Mouse (Mus musculus): ENCODE data around the gene Dync1h1. TPM values are rescaled to one million over a fixed set of nuclear protein-coding genes. Genes with fewer than 3 reads are reported as not detected.

The Dync1h1 gene
- 88.0 and 101 TPM in 2 replicates for polyA plus RNA-seq (2014; fragmentation: Nextera tagmentation; extraction: Ambion mirVana)

GRCm38 (mm10) chr12:110601241-110602218, at the start of gene Dync1h1:
Gene Dync1h1 (plus strand): TSS chr12:110601452.
- H3K27ac ChIP-seq (ENCODE audit: low read depth, low read length) = peak within 1 kb of the TSS; percentile 96
- peak within 1 kb of the TSS; percentile 64 for H3K4me2 ChIP-seq (ENCODE audit: low read depth)
- peak within 1 kb of the TSS; percentile 97 for H3K9ac ChIP-seq (ENCODE audit: low read length)
- DNase-seq (ENCODE audit: low spot score) = peak; percentile 96
- no peaks in the 10 kb centered on the region for H3K36me3 ChIP-seq (ENCODE audit: control insufficient read depth, insufficient read depth, low read length)
- H3K4me1 ChIP-seq (ENCODE audit: control insufficient read depth, insufficient read depth, low read length) = peaks cover 11% of the 10 kb centered on the region
- H3K4me3 ChIP-seq (ENCODE audit: low read depth, low read length) = peak within 1 kb of the TSS; percentile 98
- WGBS = under 1% methylated on average over 89 of the region's 105 CpGs
- peak; percentile 95 for ATAC-seq (ENCODE audit: insufficient read depth, low FRiP score, low TSS enrichment)
- H3K9me3 ChIP-seq (ENCODE audit: control insufficient read depth, low read length) = no peaks in the 10 kb centered on the region
- no peaks in the 10 kb centered on the region for H3K27me3 ChIP-seq (ENCODE audit: control insufficient read depth, insufficient read depth, low read length)

DNA sequence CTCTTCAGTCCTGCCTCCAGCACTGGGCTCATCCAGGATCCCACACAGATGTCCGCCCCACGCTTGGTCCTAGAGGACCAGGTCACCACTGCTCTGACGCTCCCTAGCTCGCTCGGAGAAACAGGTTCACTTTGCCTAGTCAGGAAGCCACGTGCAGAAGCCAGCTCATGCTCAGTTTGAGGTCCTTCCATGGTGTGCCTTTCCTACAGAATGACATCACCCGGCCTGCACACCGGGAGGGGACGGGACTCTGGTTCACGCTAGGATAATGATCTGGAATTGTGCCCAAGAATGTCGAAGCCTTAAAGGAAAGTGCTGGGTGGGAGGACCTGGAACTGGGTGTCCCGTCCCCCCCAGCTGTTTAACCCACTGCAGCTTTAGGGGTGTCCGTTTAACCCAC, 49.1 kb upstream of the Dync1h1 start:
- no peak for ATAC-seq (ENCODE audit: insufficient read depth, low FRiP score, low TSS enrichment)
- no peak overlapping the region for H3K4me2 ChIP-seq (ENCODE audit: low read depth)
- no peaks in the 10 kb centered on the region for H3K27me3 ChIP-seq (ENCODE audit: control insufficient read depth, insufficient read depth, low read length)
- no peak overlapping the region for H3K4me3 ChIP-seq (ENCODE audit: low read depth, low read length)
- no peaks in the 10 kb centered on the region for H3K4me1 ChIP-seq (ENCODE audit: control insufficient read depth, insufficient read depth, low read length)
- no peak overlapping the region for H3K27ac ChIP-seq (ENCODE audit: low read depth, low read length)
- peaks cover 34% of the 10 kb centered on the region for H3K36me3 ChIP-seq (ENCODE audit: control insufficient read depth, insufficient read depth, low read length)
- H3K9me3 ChIP-seq (ENCODE audit: control insufficient read depth, low read length) = no peaks in the 10 kb centered on the region
- DNase-seq (ENCODE audit: low spot score) = no peak
- H3K9ac ChIP-seq (ENCODE audit: low read length) = no peak overlapping the region
- WGBS = 91% methylated on average over 13 of the region's 13 CpGs

DNA sequence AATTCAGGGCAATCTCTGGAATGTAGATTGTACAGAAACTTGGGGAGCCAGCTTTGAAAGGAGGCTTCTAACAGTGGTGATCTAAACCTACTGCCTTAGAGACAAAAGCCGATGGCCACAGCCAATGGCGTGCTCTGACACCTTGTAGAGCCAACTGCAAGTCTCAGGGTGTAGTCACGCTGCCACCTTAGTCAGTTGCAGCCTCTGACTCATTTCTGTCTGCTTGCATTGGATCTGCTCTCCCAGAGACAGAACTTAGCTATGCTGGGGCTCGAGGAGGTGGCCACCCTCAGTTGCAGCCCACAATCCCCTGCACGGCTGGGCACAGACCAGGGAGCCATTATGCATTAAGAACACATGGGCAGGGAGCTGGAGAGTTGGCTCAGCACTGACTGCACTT, 47.9 kb upstream of the Dync1h1 start:
- 91% methylated on average over 5 of the region's 5 CpGs for WGBS
- H3K4me3 ChIP-seq (ENCODE audit: low read depth, low read length) = no peak overlapping the region
- H3K9me3 ChIP-seq (ENCODE audit: control insufficient read depth, low read length) = no peaks in the 10 kb centered on the region
- ATAC-seq (ENCODE audit: insufficient read depth, low FRiP score, low TSS enrichment) = no peak
- no peaks in the 10 kb centered on the region for H3K4me1 ChIP-seq (ENCODE audit: control insufficient read depth, insufficient read depth, low read length)
- peaks cover 31% of the 10 kb centered on the region for H3K36me3 ChIP-seq (ENCODE audit: control insufficient read depth, insufficient read depth, low read length)
- no peak overlapping the region for H3K9ac ChIP-seq (ENCODE audit: low read length)
- no peak overlapping the region for H3K4me2 ChIP-seq (ENCODE audit: low read depth)
- no peak overlapping the region for H3K27ac ChIP-seq (ENCODE audit: low read depth, low read length)
- DNase-seq (ENCODE audit: low spot score) = no peak
- no peaks in the 10 kb centered on the region for H3K27me3 ChIP-seq (ENCODE audit: control insufficient read depth, insufficient read depth, low read length)

GRCm38 (mm10) chr12:110555536-110556240, 45.6 kb upstream of the Dync1h1 start:
- whole genome bisulfite sequencing = 96% methylated on average over 21 of the region's 21 CpGs
- no peak overlapping the region for H3K4me2 ChIP-seq (ENCODE audit: low read depth)
- no peak overlapping the region for H3K9ac ChIP-seq (ENCODE audit: low read length)
- H3K4me1 ChIP-seq (ENCODE audit: control insufficient read depth, insufficient read depth, low read length) = no peaks in the 10 kb centered on the region
- H3K36me3 ChIP-seq (ENCODE audit: control insufficient read depth, insufficient read depth, low read length) = peaks cover 28% of the 10 kb centered on the region
- no peaks in the 10 kb centered on the region for H3K27me3 ChIP-seq (ENCODE audit: control insufficient read depth, insufficient read depth, low read length)
- no peak for ATAC-seq (ENCODE audit: insufficient read depth, low FRiP score, low TSS enrichment)
- no peak for DNase-seq (ENCODE audit: low spot score)
- H3K9me3 ChIP-seq (ENCODE audit: control insufficient read depth, low read length) = no peaks in the 10 kb centered on the region
- no peak overlapping the region for H3K27ac ChIP-seq (ENCODE audit: low read depth, low read length)
- no peak overlapping the region for H3K4me3 ChIP-seq (ENCODE audit: low read depth, low read length)

- H3K4me1 ChIP-seq (ENCODE audit: control insufficient read depth, insufficient read depth, low read length) = no peaks in the 10 kb centered on the region
- WGBS = 90% methylated on average over 18 of the region's 18 CpGs
- no peak overlapping the region for H3K27ac ChIP-seq (ENCODE audit: low read depth, low read length)
- ATAC-seq (ENCODE audit: insufficient read depth, low FRiP score, low TSS enrichment) (no peak), DNase-seq (ENCODE audit: low spot score) (no peak)
- no peak overlapping the region for H3K9ac ChIP-seq (ENCODE audit: low read length)
- H3K27me3 ChIP-seq (ENCODE audit: control insufficient read depth, insufficient read depth, low read length) = no peaks in the 10 kb centered on the region
- H3K4me3 ChIP-seq (ENCODE audit: low read depth, low read length) = no peak overlapping the region
- no peak overlapping the region for H3K4me2 ChIP-seq (ENCODE audit: low read depth)
- H3K9me3 ChIP-seq (ENCODE audit: control insufficient read depth, low read length) = no peaks in the 10 kb centered on the region
- H3K36me3 ChIP-seq (ENCODE audit: control insufficient read depth, insufficient read depth, low read length) = peaks cover 25% of the 10 kb centered on the region
These were observed 44.2 kb upstream of the Dync1h1 start for GRCm38 (mm10) chr12:110556861-110557628.

DNA sequence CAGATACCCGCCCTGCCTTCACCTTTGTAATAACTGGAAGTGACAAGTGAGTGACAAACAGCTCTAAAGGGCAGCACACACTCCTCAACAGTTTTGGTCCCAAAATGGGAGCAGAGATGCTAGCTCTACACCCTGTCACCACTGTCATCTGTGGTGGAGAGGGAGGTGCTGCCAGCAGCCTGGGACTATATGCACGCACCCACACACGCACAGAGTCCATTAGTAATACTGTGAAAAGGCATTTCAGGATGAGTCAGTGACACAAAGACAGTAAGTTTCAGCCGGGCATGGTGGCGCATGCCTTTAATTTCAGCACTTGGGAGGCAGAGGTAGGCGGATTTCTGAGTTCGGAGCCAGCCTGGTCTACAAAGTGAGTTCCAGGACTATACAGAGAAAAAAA, 43.1 kb upstream of the Dync1h1 start:
- DNase-seq (ENCODE audit: low spot score) = no peak
- WGBS = 96% methylated on average over 7 of the region's 7 CpGs
- Histone ChIP-seq H3K9ac (ENCODE audit: low read length) (no peak overlapping the region), H3K4me1 (ENCODE audit: control insufficient read depth, insufficient read depth, low read length) (no peaks in the 10 kb centered on the region), H3K9me3 (ENCODE audit: control insufficient read depth, low read length) (no peaks in the 10 kb centered on the region), H3K36me3 (ENCODE audit: control insufficient read depth, insufficient read depth, low read length) (peaks cover 21% of the 10 kb centered on the region), H3K4me3 (ENCODE audit: low read depth, low read length) (no peak overlapping the region), H3K27ac (ENCODE audit: low read depth, low read length) (no peak overlapping the region), H3K4me2 (ENCODE audit: low read depth) (no peak overlapping the region), H3K27me3 (ENCODE audit: control insufficient read depth, insufficient read depth, low read length) (no peaks in the 10 kb centered on the region)
- no peak for ATAC-seq (ENCODE audit: insufficient read depth, low FRiP score, low TSS enrichment)

- peaks cover 14% of the 10 kb centered on the region for H3K36me3 ChIP-seq (ENCODE audit: control insufficient read depth, insufficient read depth, low read length)
- H3K27me3 ChIP-seq (ENCODE audit: control insufficient read depth, insufficient read depth, low read length) = no peaks in the 10 kb centered on the region
- H3K9ac ChIP-seq (ENCODE audit: low read length) = no peak overlapping the region
- H3K4me1 ChIP-seq (ENCODE audit: control insufficient read depth, insufficient read depth, low read length) = no peaks in the 10 kb centered on the region
- DNase-seq (ENCODE audit: low spot score) (no peak), ATAC-seq (ENCODE audit: insufficient read depth, low FRiP score, low TSS enrichment) (no peak)
- WGBS = 97% methylated on average over 11 of the region's 11 CpGs
- no peaks in the 10 kb centered on the region for H3K9me3 ChIP-seq (ENCODE audit: control insufficient read depth, low read length)
- no peak overlapping the region for H3K4me3 ChIP-seq (ENCODE audit: low read depth, low read length)
- no peak overlapping the region for H3K27ac ChIP-seq (ENCODE audit: low read depth, low read length)
- H3K4me2 ChIP-seq (ENCODE audit: low read depth) = no peak overlapping the region
These were observed 37.9 kb upstream of the Dync1h1 start for GRCm38 (mm10) chr12:110563383-110563782.

DNA sequence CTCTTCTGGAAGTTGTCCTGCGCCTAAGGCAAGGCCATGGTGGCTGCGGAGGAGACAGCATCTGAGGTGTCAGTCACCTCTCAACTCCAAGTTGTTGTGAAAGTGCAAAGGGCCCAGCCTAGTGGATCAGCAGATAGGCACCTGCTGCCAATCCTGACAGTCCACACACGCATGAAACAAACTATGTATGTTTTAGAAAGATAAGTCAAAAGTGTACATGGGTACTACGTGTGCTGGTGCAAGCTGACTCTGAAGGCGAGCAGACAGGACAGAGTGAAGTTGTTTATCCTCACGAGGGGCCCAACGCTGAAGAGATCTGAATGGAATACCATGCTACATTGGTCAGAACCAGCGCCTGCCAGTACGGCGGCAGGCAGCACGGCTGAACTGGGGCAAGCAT, 36.4 kb upstream of the Dync1h1 start:
- Histone ChIP-seq H3K4me3 (ENCODE audit: low read depth, low read length) (no peak overlapping the region), H3K27ac (ENCODE audit: low read depth, low read length) (no peak overlapping the region), H3K4me1 (ENCODE audit: control insufficient read depth, insufficient read depth, low read length) (no peaks in the 10 kb centered on the region), H3K4me2 (ENCODE audit: low read depth) (no peak overlapping the region), H3K9me3 (ENCODE audit: control insufficient read depth, low read length) (no peaks in the 10 kb centered on the region), H3K36me3 (ENCODE audit: control insufficient read depth, insufficient read depth, low read length) (peaks cover 14% of the 10 kb centered on the region; the same call in 1 of the 2 replicates), H3K27me3 (ENCODE audit: control insufficient read depth, insufficient read depth, low read length) (no peaks in the 10 kb centered on the region), H3K9ac (ENCODE audit: low read length) (no peak overlapping the region)
- 96% methylated on average over 11 of the region's 11 CpGs for WGBS
- DNase-seq (ENCODE audit: low spot score) (no peak), ATAC-seq (ENCODE audit: insufficient read depth, low FRiP score, low TSS enrichment) (no peak)

All from neural tube, embryonic 11.5 days (tissue).